Mouse (Mus musculus) lung, postnatal 4 days (tissue): ENCODE results near the gene Rassf4.

Experiments
- DNase-seq, 2 experiments: peaks; one replicate each; pipeline ENCODE4 v3.0.0; 2021

The Rassf4 gene

DNA sequence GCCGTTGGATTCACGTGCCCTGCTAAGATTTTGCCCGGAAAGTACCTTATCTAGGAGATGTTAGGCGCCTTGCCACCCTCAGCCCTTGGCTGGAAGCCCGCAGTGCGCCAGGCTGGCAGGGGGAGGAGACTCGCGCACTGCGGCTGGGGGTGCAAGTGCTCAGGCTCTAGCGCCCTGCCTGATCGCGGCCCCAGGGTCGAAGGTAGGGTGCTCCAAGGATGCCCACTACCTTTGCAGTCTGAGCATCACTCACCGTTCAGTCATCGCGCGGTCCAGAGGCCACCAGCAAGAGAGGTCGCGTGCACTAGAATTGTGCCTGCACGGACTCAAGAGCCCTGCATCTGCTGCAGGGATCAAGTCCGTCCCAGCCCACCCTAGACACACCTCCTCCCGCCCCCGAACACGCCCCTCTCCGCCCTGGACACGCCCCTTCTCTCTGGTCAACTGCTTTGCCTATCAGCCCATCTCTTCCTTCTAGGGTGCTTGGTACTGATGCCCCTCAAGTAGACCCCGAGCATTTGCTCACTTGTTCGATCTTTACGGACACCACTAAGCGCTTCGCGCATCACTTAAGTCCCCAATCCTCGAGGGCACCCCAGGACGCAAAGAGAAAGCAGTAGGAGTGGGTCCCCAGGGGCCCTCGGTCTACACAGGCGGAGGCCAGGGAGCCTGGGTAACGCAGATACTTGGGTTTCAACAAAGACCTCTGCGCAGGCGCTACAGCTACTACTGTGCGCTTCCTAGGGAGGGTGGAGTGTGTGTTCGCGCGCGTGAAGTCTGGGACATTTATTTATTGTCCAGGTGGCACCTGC, at the start of gene Rassf4:
Rassf4 (minus strand) TSS at position 482 of the 812 bp plus-strand sequence.
- peak; percentile 87 to 92 for DNase-seq

DNA sequence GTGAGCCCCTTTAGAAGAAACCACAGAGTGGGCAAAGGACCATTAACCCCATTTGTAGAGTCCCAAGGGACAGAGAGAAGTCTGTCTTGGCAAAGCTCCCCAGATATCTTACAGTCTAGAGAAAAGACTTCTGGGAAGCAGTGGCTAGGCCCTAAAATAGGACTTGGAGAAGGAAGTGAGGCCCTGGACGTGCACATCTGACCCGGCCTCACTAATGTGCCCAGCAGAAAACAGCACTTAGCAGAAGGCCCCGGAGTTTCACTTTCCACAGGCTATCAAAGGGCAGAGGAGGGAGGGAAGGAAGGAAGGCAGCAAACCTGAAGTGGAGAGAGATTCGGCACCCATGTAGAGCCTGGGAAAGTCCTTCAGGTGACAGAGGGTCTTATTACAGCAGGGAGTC, 45.2 kb upstream of the Rassf4 start:
- DNase-seq = peak in 1 of 2 experiments; percentile 6

DNA sequence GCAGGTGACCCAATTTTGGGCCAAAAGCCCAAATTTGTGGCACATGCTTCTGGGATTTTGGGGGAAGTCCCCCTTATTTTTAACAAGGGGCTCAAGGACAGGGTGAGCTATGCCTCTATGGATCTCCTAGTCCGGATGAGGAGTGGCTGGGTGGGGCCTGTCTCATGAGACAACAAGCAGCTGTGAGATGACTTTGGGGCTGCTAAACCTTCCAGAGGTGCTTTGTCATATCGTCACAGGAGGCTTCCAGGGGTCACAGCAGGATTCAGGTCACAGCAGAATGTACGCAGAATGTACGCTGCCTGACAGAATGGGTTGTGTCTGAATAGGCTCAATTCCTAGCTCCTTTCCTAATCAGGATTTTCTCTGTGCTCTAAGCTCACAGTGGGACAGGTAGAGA, 44.6 kb upstream of the Rassf4 start:
- peak in 1 of 2 experiments; percentile 3 for DNase-seq

DNA sequence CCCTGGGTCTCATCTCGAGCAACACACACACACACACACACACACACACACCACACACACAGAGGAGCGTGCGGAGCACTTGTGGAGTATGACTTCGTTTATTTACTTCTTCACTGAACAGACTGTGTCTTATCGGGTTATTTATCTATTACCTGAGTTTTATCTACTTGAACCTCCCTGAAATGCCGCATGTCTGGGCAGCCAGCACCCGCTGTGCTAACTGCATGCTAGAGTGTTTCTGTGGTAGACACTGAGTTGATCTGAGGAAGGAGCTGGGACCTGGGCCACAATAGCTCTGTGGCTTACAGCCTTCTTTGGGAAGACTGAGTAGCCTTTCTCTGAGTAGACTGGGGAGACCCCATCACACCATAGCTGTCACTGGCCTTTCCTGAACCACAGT, 44.1 kb upstream of the Rassf4 start:
- peak in 1 of 2 experiments; percentile 1 for DNase-seq

DNA sequence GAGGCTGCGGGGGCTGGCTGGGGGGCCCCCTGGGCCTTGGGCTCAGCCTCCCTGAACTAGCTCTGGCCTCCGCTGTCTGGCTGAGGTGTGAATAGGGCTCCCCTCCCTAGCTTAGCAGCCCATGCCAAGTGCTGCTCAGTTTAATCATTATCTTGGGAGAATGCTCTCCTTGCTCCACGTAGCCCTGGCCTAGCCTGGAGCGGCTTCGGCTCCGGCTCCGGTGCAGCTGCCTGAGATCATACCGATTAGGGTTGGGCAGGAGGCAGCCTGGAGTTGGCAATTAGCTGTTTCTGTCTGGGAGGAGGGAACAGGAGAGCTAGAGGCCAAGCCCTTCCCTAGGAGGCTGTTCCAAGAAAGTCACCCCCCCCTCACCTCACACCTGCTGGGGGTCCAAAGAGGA, 42.9 kb upstream of the Rassf4 start, which contains the start of gene Tmem72:
Tmem72 (minus strand) TSS at position 248 of the 400 bp plus-strand sequence.
- DNase-seq = no peak

DNA sequence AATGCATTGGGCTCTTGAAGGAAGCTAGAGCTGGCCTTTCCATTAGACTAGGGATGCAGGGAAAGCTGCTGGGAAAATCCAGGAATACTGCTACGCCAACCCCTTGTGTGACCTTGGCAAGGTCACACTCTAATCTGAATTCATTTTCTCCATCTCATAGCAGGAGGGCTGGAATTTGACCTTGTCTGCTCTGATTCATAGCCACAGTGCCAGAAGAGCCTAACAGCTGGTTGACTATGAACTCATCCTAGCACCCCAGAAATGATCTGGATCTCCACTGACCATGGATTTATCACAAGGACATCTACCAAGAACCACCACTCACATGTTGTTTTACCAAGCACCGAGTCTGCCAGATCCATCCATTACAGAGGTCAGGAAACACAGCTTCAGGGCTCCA, 41.4 kb upstream of the Rassf4 start:
- peak in 1 of 2 experiments; percentile 2 for DNase-seq

DNA sequence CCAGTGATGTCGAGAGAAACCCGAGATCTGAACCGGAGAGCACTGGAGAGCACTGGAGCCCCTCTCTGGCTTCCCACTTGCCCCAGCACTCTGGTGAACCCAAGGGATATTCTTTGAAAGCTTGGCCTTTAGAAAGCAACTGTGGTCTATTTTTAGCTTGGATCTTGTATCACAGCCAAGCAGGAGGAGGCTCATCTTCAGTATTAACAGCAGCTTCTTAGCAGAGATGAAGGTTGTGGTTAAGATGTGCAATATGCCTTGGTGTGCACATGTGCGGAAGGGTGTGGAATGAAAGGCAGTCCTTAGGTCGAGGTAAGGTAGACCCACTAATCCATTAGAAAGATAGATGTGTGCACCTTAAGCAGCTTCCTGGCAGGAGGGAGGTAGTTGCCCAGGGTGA, 40.8 kb upstream of the Rassf4 start:
- DNase-seq = peak in 1 of 2 experiments; percentile 3

DNA sequence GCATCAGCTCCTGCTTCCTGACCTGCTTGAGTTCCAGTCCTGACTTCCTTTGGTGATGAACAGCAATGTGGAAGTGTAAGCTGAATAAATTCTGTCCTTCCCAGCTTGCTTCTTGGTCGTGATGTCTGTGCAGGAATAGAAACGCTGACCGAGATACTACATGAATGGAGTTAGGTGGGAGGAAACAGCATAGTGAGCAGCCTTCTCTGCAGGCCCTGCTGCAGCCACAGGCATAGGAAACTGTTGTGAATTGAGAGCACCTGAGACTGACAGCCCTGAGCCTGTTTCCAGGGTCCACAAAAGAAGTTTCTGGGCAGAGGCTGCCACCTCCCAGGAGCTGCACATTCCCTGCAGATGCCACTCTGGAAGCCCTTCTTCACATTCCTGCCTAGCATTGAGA, 40.2 kb upstream of the Rassf4 start:
- peak in 1 of 2 experiments; percentile 2 for DNase-seq

DNA sequence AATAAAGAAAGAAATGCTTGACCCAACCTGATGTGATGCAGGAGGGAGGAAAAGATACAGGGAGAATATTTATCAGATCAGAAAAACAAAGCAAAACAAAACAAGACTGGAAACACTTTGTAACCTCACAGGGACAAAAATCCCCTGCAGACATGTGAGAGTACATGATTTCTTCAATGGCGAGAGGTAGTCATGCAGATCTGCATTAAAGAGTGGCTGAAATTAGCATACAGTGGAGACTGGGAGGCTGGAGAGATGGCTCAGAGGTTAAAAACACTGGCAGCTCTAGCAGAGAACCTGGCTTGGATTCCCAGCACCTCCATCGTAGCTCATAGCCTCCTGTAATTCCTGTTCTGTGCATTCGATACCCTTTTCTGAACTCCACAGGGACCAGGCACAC, 38.8 kb upstream of the Rassf4 start:
- DNase-seq = peak in 1 of 2 experiments; percentile 1

DNA sequence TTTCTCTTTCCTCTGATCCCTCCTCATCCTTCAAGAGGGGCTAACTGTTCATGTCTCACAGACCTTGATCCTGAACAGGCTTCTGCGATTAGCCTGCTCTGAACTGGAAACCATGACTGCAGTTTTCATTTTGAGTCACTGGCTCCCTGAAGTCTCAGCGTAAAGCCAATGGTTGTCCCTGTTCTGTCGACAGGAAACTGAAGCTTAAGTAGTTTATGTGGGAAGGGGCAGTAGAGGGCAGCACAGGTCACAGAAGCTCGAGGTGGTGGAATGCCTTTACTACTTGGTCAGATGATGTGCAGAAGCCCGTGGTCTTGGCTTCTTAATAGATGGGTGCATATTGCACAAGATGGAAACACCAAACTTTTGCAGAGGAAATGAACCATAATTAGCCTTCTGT, 38.3 kb upstream of the Rassf4 start:
- DNase-seq = peak in 1 of 2 experiments; percentile 4

DNA sequence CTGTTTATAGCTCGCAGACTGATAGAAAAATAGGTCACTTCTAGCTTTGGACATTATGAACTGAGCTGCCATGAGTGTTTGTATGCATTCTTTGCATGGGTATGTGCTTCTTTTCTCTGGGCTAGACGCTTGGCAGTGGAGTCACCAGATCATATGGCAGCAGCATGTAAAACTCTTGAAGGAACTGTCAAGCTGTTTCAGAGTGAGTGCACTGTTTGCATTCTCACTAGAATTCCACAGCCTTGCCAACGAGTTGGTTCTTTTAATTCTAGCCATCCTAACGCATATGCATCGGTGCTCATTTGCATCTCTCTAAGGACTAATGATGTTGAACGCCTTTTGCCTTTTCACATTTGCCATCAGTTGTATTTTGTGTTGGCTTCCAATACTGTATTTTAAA, 30.6 kb upstream of the Rassf4 start:
- no peak for DNase-seq

DNA sequence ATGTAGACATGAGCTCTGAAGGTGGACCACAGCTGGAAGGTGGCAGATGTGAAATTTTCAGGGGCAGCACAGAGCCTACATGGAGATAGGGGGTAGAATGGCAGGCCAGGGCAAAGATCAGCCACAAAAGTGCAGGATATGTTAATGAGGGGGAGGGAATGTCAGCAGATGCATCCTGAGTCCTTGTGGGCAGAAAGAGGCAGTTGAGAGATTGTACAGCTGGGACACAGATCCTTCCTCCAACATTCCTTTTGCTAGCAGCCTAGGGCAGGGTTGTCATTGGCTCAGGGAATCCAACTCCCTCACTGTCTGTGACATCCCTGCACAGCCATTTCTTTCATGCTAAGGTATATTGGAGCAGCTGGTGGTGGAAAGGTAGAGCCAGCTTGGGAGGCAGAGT, 27.1 kb upstream of the Rassf4 start:
- DNase-seq = no peak

DNA sequence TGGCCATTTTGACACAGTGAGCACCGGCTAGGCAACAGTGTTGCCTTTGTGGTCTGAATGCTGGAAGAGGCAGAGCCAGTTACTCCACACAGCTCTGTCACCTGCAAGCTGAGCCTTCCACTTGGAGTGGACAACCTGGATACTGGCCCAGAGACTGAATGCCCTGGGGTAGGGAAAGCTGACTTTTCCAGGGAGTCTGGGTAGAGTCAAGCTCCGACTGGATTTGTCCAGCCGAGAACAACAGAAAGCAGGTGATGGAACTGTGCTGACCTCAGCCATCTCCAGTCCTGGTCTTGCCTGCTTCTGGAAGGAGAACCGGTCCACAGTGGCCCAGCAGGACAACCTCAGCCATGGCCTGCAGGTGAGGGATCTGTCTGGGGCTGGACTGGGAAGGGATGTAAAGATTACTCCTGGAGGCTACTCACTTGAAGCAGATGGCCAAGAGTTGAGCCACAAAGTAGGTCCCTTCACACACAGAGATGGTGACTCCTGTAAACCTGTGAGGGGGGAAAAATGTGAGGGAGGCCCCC, 24.2 kb upstream of the Rassf4 start:
- DNase-seq = peak in 1 of 2 experiments; percentile 11

DNA sequence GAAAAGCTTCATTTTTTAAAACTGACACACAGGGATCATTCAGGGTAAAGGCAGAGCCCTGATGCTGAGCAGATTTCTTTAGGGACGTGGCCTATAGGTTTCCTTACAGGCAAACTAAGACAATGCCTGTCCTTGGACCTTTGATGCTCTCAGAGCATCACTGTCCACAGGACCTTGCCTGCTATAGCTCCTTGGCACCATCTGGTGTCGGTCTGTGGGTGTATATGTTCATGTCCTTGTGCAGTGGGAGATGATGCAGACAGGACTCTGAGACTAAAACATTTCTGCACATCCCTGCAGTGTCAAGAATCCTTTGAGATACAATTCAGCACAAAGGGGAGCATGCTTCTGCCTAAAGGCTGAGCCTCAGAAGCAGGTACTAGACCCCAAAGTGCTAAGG, 23.7 kb upstream of the Rassf4 start:
- no peak for DNase-seq

DNA sequence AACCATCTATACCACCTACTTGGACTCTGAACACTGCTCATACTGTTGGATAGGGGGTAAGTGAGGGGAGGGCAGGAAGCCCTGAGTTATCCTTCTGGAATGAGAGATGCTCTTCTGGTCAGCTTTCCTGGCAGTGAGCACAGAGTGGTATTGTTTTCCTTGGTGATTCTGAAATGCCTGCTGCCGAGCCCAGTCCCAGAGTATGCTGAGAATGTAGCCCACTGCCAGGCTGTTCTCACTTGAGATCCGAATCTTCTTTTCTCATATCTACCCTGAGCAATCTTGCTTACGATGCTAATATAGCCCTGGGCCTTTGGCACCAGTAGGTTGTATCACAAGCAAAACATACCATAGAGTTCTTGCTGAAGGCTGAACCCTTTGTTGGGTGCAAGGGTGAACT, 20.6 kb upstream of the Rassf4 start:
- DNase-seq = no peak

DNA sequence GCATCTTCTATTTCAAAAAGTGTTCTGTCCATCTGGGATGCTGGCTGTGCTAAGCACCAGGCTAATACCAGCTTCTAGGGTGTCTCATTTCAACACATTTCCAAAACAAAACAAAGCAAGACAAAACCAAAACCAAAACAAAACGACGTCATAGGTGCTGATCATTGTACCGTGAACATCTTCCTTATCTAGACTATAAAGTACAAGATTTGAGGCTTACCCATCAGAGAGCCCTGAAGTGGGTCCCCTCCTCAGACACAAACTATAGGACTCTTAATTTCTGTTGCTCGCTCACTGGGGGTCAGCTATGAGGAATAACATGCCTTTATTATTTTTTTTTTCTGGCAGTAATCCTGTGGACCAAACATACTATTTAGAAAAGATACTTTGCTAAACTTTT, 19.9 kb upstream of the Rassf4 start:
- no peak for DNase-seq

DNA sequence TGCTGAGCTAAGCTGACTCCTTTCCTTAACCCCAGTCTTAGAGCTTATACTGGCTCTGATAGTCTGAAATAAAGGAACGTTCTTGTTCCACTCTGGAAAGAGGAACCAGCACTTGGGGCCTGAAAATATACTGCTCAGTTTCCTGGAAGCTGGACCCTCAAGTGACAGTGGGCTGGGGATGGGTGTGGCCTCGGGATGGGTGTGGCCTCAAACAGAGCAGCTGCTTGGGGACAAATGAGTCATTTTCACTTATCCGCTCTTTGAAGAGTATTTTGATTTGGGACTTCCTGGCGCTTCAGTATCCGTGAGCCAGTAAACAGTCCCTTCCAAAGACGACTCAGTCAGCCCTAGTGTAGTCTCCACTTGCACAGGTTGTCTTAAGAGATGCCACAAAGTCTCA, 8.6 kb upstream of the Rassf4 start:
- peak; percentile 80 to 83 for DNase-seq

DNA sequence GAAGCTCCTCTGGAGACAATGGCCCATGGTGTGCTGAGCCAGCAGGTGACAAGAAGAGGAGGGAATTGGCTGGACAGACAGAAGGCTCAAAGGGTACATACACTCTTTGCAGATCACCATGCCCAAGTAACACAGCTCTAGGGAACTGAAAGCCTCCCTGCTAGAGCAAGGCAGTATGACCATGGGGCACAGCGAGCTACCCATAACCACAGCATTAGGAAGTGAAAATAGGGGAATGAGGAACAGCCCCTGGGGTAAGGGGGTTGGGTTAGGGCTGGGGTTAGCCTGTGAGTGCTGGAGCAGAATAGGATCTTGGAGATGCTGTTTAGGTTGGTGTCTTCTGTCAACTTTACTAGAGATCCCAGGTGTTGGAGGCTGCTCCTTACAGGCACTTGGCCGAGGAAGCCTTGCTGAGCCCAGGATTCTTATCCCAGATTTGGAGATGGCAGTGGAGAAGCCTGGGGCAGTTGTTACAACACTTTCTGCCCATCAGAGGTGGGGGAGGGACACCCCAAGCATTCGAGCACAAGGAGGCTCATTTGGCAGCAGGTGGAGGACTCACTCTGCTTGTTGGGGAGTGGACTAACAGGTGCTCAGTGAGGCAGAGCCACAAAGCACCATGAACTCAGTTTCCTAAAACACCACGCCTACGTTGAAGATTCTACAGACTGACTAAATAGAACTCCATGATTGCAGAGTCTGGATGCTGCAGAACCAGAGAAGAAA, 6.0 kb upstream of the Rassf4 start:
- DNase-seq = peak; percentile 48 to 54

DNA sequence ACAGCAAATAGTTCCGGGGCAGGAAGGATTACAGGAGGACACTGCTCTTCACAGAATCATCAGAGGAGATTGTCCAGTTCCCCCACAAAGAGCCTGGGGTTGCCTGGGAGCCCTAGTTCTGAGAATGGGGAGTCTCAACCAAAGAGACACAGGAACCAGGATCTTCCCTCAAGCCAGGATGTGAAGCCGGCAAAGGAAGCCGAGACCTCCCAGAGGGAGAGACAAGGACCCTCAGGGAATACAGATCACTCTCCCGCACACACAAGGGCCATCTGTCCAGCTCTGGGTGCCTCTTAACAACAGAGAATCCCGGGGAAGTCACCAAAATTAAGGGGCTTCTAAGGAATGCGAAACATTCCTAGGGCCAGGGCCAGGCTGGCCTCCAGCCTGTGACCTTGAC, 3.6 kb upstream of the Rassf4 start:
- DNase-seq = peak in 1 of 2 experiments; percentile 21

DNA sequence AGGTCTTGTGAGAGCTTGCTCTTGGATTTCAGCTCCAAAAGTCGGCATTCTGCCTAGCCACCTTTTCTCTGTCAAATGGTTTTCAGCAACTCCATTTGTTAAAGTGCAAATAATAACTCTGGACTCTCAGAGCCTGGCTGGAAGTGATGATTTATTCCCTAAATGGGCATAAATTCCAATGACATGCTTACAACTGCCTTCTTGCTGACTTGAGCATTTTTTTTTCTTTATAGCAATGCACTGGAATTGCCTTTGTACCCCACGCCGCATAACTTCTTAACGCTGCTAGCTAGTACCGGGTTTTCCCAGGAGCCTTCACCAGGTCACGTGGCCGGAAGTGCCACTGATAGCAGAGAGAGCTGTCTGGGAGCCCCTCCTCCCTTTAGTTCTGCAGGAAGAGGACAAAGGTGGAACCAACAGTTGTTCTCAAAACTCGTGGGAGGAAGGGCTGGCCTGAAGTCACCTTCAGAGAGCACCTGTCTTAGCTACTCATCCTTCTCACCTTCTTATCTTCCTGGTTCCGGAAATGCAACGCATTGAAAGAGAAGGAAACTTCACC, 2.7 kb upstream of the Rassf4 start:
- peak; percentile 38 to 40 for DNase-seq

DNA sequence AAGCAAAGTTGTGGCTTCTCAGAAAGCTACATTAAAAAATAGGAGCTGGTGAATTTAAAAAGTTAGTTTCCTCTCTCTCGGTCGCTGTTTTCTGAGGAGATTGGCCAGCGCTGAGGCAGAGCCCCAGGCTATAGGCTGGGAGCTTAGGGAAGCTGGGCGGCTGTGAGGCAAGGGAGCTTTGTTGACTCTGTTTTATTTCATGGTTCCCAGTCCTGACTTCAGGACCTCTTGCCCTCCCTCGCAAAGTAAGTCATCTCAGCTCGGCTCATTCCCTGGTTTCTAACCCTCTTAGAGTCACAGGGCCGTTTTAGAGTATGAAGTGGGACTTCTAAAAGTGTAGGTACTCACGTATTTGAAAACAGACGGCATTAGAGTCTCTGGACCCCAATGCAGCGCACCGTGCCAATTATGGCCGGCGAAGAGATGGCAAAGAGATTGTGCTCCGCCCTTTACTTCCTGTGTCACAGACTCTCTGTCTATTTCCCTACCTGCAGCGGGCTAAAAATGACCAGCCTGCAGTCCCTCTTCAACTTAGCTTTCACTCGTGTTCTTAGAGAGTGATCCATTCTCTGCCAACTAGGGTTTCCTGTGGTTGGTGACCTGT, 633 bp upstream of the Rassf4 start:
- peak in 1 of 2 experiments; percentile 23 for DNase-seq

DNA sequence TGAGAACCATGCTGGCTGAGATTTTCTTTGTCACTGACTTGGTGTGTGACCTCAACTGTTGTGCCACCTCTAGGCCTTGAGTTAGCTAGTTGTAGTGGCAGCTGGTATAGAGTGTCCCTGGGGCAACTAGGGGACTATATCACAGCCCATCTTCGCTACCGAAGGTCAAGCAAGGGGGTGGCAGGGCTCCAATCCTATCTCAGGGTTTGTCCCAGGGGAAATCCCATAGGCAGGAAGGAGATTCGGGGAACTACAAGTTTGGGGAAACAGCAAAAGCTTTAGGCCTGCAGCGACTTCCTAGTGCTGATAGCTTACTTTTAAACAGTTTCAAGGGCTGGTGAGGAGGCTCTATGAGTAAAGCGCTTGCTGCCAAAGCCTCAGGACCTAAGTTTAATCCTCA, 1.4 kb downstream of the Rassf4 start:
- DNase-seq = peak in 1 of 2 experiments; percentile 19

DNA sequence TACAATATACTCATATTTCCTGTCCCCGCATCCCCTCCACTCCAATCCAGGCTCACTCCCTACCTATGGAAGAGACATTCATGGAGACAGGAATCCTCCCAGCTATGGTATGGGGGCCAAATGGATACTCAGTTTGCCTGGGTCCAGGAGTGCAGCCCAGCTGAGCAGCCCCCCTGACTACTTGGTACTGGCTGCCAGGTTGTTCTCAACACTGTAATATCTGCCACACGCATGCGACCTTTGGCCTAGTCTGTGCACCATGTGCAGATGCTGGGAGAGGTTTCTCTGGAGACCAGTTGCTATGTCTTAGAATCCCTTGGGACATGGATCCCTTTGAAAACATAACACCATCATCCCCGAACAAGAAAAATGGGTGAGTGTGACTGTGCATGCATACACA, 2.0 kb downstream of the Rassf4 start:
- peak in 1 of 2 experiments; percentile 19 for DNase-seq
